Mouse (Mus musculus) layer of hippocampus, postnatal 14 days (tissue): ENCODE results near the gene Taok3. TPM values are rescaled to one million over a fixed set of nuclear protein-coding genes. Genes with fewer than 3 reads are reported as not detected.
"Not testable (repeated sequence)": the region's sequence is repeated elsewhere in the genome, so short reads cannot be mapped to it uniquely, and the experiment has no call there.

ENCODE experiments used
- DNase-seq, 2 experiments: peaks; one replicate each; pipeline ENCODE4 v3.0.0; 2021 to 2022; ENCODE audit warnings: low spot score in 2 of 2, mixed read lengths in 1 of 2
- total RNA-seq, 2 experiments: library from RNA; stranded (reverse); gene quantifications; 2 replicates each; pipeline ENCODE4 v1.2.3; 2021

Taok3 gene
- total RNA-seq, 2 experiments from 2014 or later: 58.2 to 58.9 TPM

DNA sequence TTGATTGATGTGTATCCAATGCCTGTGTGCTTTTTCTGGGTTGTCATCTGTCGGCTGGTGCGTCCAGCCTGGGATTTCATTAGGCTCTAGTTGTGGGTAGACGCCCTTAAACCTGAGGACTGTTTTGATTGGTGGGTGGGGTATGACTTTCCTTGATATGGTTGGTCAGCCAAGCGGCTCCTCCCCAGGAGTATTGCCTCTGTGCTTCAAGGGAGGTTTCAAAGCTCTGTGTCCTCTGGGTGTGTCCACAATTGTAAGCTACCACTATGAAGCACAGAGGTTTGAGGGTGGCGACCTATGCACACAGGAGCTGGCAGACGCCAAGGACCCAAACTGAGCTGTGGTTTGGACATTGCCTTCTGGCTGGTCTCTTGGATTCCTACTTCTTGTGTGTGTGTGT, 172.6 kb downstream of the Taok3 start:
- DNase-seq: no peak

DNA sequence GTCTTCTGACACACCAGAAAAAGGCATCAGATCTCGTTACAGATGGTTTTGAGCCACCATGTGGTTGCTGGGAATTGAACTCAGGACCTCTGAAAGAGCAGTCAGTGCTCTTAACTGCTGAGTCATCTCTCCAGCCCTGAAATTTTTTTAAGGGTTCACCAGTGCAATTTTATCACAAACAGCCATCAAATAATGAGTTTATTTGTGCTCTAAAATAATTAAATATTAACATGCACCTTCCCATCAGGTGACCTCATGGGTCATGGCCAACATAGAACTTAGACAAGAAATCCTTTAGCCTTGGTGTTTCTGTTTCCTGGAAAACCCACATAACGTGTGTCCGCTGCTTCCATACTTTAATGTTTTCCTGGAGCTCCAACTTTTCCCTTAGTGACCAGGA, 173.8 kb downstream of the Taok3 start:
- not testable (repeated sequence) for DNase-seq

DNA sequence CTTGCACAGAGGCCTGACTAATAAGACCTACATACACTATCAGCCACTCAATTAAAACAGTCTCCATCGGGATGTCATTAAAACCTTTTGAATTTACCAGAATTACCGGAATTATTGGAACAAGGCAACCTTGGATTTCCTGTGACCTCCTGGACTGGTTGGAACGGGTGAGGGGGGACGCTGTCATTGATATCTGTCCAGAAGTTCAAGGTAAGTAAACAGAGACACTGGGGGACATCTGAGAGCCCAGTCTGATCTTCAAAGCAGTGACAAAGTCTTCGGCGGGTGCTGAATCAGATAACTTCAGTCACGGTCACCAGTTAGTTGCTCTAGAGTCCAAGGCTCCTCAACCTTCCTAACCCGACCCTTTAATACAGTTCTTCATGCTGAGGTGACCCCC, 175.1 kb downstream of the Taok3 start:
- DNase-seq: no peak

DNA sequence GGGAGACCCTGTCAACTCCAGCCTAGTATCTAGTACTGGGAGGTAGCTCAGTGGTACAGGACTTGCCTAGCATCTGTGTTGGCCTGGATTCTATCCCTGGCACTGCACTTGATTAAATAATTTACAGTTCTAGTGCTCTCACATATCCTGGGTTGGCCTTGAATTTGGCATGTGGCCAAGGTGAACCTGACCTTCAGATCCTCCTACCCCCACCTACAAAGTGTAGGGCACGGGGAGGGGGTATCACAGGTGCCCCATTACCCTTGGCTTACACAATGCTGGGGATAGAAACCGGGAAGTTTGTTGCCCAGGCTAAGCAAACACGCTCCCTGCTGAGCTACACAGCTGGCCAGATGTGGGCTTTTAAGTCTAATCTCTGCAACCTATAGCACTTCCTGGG, 183.0 kb downstream of the Taok3 start:
- DNase-seq: no peak

DNA sequence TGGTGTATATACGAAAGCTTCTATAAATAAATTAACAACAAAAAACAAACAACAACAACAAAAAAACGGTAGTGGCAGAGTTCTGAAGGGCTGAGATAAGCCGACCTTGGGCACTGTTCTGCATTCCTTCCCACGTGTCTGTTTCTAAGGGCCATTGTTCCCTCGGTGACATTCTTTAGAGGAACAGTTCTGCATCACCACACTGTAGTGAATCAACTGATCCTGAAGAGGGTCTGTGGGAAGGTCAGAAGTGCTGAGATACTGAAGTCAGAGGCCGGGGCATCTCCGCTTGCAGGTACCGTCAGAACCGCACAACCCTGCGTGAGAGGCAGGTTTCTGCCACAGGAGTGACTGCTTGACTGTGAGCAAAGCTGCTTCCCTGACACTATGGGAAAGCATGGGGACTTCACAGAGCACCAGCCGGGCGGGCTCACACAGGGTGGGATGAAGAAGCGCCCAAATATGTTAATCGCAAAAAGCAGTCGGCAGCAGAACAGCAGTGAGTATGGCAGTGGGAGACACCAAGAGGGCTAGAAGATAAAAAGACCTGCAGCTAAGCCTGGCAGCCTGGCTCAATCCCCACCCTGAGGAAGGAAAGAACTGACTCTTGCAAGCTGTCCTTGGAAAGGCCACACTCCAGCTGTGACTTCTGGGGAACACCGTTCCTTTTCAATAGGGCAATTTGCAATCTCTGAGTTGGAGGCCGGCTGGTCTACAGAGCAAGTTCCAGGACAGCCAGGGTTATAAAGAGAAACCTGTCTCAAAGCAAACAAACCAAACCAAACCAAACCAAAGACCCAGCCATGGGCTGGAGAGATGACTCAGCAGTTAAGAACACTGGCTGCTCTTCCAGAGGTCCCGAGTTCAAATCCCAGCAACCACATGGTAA, 184.0 kb downstream of the Taok3 start:
- DNase-seq: no peak

DNA sequence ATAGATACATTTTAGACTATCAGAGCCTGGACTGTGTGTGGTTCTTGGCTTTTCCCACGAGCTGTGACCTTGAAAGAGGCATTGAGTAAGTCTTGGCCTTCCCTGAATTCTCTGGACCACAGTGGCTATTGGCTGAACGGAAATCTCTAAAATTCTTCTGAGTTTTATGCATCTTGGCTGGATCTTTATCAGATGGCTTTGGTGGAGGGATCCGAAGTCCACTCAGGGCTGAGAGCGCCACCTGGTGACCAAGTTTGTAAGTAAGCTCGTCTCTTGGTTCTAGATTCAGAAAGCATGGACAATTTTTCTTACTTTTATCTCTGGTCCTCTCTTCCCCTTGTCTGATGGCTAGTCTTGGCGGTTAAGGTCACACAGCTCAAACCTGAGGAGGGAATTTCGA, 185.0 kb downstream of the Taok3 start:
- DNase-seq: peak; percentile 49 to 69

DNA sequence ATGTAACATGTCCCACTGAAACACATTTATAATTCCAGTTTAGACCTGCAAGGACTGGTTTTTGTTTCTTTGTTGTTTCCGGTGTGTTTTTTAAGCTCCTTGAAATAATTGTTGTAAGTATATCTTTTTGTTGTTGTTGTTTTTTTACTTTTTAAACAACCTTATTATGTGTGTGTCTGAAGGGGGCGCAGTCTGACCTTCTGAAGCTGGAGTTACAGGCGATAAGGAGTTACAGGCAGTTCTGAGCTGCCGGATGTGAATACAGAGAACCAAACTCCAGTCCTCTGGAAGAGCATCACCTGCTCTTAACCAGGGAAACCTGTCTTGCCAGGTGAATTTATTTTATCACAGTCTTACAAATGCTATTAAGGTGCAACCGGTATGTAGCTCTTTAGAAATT, 185.8 kb downstream of the Taok3 start:
- DNase-seq: no peak

DNA sequence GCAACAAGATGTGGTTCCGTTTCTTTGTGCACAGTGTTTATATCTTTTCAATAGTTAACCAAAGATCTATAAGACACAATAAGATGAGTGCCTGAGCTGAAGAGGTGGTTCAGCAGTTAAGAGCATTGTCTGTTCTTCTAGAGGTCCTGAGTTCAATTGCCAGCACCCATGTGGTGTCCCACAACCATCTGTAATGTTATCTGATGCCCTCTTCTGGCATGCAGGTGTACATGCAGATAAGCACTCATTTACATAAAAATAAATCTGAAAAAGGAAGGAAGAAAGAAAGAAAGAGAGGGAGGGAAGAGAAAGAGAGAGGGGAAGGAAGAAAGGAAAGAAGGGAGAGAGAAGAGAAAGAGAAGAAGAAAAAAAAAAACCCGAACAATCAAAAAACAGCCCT, 186.9 kb downstream of the Taok3 start:
- no peak for DNase-seq

DNA sequence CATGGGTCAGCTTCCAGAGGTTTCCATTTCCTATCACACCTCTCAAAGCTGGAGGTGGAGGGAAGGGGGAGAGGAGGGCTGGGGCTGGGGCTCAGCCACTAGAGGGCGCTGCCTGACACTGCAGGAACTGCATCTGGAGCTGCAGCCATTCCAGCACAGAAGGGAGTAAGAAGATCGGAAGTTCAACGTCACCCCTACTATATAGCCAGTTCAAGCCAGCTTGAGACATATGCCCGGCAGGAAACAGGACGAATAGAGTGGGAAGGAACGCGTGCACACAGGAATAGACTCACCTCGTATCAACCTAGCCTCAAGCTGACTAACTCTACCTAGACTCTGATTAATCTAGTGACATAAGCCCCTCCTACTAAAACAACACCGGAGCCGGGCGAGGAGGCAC, 187.8 kb downstream of the Taok3 start:
- peak; percentile 15 to 26 for DNase-seq

DNA sequence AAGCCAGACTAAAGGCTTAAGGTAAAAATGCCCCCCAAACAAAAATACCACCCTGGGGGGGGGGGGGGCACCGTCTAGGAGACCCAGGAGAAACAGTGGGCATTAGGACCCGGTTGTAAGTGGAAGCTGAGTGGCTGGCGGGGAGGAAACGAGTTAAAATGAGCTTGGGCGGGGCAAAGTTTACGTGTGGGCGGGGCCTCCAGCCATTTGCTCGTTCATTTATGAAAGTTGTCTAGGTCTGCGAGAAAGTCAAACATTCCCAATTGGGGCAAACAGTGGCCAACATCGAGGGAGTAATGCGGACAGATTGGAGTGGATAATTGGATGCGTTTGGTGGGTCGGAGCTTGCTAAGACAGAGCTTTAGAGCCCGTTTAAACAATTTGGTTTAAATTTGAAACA, 193.5 kb downstream of the Taok3 start:
- no peak for DNase-seq

DNA sequence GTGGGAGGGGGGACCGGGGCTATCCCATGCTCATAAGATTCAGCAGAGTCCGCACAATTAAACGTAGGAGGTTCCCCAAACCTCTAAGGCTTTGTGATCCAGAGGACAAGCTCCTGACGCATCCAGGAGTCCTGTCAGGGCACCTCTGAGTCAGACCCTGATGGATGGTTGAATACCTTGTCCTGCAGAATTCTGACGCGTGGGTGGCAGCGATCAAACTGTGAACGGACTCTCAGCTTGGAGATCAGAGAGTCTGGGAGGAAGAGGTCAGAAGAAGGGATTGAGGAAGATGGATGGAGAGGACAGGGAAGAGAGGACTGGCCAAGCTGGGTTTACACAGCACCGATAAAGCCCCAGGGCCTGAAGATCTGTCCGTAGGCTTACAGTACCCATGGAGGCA, 194.0 kb downstream of the Taok3 start:
- no peak for DNase-seq

DNA sequence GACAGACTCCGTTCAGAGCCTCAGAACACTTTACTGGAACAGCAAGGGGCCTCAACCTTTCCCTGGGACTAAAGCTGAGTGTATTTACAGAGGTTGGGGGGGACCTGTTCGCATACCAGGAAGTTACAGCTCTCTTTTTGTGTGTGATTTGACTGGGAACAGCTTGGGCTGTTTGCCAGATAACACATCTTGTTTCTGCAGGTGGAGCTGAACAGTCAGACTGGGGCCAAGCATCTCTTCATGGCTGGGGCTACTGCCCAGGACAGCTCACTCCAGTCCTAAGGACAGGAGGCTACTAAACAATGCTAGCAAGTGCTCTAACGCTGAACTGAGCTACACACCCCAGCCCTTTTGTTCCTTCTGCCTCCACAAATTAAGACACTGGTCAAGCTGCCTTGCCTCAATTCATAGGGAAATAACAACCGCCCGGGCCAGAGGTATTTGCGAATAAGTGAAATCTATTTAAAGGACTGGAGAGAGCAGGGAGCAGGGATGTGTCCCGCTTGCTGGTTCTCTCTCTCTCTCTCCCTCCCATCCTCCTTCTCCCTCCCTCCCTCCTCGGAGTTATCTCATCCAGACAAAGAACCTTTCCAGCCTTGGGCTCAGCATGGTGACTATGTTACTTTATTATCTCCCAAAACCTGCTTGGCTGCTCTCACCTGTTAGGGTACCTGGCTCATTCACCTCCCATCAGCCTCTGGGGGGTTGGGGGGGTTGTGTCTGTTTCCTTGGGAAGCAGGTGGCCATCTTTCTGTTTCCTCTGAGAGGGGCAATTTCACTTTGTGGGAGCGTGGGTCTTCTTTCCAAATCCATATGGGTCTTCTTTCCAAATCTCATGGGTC, 194.9 kb downstream of the Taok3 start:
- DNase-seq: no peak

DNA sequence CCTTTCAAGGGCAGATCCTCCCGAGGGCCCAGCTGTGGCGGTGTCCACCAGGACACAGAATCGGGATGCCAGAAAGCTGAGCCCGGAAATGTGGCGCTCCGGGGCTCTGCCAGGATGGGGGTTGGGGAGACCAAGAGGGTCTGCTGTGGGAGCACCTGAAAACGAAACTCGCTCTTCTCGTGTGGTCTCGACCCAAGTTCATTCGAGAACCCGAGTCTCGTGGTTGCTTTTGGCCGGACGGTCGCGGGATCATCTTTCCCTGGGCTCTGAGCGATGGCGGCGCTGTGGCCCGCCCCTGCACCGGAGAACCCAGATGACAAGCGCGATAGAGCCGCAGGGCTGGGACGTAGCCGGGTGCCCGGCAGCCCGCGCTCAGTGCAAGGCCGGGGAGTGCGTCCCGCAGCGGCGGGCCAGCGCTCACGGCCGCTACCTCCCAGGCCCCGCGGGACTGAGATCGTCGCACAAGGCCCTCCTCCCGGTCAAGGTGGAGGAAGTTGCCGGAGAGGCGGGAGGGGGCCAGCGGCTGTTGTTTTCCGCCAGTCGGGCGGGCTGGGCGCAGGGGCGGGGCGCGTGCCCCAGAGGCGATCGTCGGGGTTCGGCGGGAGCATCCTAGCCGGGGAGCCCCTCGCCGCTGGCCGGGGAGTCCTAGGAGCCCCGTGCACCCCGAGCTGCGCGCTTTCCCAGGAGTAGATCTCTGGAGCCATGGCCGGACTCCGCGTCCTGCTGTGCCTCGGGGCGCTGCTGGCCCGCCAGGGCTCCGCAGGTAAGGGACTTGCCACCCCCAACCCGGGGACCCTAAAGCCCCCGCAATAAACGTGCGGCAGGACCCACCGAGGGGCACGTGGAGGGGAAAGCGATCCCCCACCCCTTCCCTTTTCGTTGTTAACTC, 199.1 kb downstream of the Taok3 start, which contains the start of gene Vsig10:
Gene Vsig10, plus strand, starts transcription at position 343 of the 889 bp plus-strand sequence.
- peak; percentile 21 to 49 for DNase-seq

DNA sequence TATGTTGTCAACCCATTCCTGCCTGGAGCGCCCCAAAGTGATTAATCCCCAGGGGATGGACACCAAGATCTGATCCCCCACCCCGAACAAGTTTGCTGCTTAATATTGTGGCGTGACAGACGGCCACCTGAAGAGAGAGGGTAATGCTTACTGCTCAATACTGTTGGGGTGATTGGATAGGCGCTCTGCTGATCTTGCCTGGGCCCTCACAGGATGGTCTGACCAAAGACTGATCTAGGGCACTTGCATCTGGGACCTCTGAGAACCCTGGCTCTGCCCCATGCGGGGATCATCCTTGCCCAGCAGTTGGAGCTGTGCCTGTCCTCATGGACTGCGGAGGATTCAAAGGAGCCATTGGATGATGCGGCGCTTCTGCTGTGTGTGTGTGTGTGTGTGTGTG, 203.8 kb downstream of the Taok3 start:
- DNase-seq: no peak

Other genes with a start within 250 kb of the Taok3 start
- gene Suds3, start 4.0 kb upstream of the Taok3 start, total RNA-seq: 100 to 1,000 TPM in 1 of 2 experiments, 10 to 100 TPM in 1; 96.6 to 110 TPM
- 100 to 1,000 TPM; 762 to 788 TPM for gene Pebp1, start 167.5 kb downstream of the Taok3 start, total RNA-seq
- 1 to 10 TPM; 3.4 to 6.2 TPM for gene Vsig10, start 199.0 kb downstream of the Taok3 start, total RNA-seq
- gene Wsb2, start 237.2 kb downstream of the Taok3 start, total RNA-seq: 100 to 1,000 TPM; 376 to 378 TPM